Mouse (Mus musculus): ENCODE data around the gene Ttll5. TPM values are rescaled to one million over a fixed set of nuclear protein-coding genes. Genes with fewer than 3 reads are reported as not detected.
A peak's percentile ranks its signal among the peaks of the same experiment; 100 is the strongest.

Ttll5 gene
- total and polyA plus RNA-seq, 3 experiments: 17.9 to 59.1 (median 40.6) TPM

DNA sequence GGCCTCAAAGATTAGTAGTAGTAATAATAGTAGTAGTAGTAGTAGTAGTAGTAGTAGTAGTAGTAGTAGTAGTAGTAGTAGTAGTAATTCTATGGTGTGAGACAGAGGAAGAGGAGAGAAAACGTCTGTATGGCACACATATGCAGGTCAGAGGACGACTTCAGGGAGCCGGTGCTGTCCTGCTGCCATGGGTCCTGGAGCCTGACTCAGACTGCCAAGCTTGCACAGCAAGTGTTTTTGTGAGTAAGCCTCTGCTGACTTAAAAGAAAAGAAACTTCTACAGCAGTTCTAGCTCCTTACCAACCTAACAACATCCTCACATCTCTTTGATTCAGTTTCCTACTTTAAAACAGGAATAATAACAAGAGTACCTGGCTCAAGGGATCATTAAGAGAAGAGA, 190.2 kb downstream of the Ttll5 start:
- TF ChIP-seq CTCF (IDR thresholded peaks at IDR 0.05; ENCODE audit: low read depth, low read length) (no peak), POLR2AphosphoS5 (IDR thresholded peaks at IDR 0.05; ENCODE audit: insufficient replicate concordance, low read depth, low read length) (no peak), GATA2 (IDR thresholded peaks at IDR 0.05; ENCODE audit: borderline replicate concordance, low read depth, low read length) (no peak), GATA1 (IDR thresholded peaks at IDR 0.05; ENCODE audit: borderline replicate concordance, low read length) (no peak), TAL1 (conservative IDR thresholded peaks at IDR 0.05; ENCODE audit: low read depth, low read length) (no peak)
- Histone ChIP-seq H3K27me3 (ENCODE audit: insufficient read depth, low read length) (no peaks in the 10 kb centered on the region), H3K4me1 (ENCODE audit: insufficient read depth, low read depth, low read length) (no peaks in the 10 kb centered on the region), H3K9me3 (replicated peaks) (no peaks in the 10 kb centered on the region), H3K4me3 (ENCODE audit: low read depth, low read length) (no peak overlapping the region), H3K36me3 (replicated peaks) (peaks cover 56% of the 10 kb centered on the region)
- DNase-seq (ENCODE audit: low spot score): no peak
- no peak for ATAC-seq (ENCODE audit: extremely low read depth, insufficient number of reproducible peaks, low FRiP score, poor library complexity, severe bottlenecking)

DNA sequence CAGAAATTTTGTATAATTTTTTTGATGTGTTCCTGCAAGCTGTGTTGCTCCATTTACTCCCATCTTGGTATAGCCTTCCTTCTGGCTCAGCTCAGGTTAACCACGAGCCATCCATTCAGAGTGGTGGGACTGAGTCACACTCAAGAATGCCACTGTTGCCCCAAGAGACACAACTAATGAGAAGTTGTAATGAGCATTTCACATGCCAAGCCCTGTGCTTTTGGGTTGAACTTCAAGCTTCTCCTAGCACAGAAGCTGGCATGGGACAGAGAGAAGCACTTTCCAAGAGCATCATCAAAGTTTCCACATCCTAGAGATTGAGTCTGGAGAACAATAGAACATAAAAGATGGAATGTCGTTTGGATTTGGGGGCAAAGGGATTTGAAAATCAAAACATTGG, 190.7 kb downstream of the Ttll5 start:
- Histone ChIP-seq H3K9me3 (replicated peaks) (no peaks in the 10 kb centered on the region), H3K4me1 (ENCODE audit: insufficient read depth, low read depth, low read length) (no peaks in the 10 kb centered on the region), H3K27me3 (ENCODE audit: insufficient read depth, low read length) (no peaks in the 10 kb centered on the region), H3K4me3 (ENCODE audit: low read depth, low read length) (no peak overlapping the region), H3K36me3 (replicated peaks) (peaks cover 58% of the 10 kb centered on the region)
- no peak for ATAC-seq (ENCODE audit: extremely low read depth, insufficient number of reproducible peaks, low FRiP score, poor library complexity, severe bottlenecking)
- no peak for TF ChIP-seq TAL1 (conservative IDR thresholded peaks at IDR 0.05; ENCODE audit: low read depth, low read length)
- TF ChIP-seq CTCF (IDR thresholded peaks at IDR 0.05; ENCODE audit: low read depth, low read length): no peak
- no peak for TF ChIP-seq POLR2AphosphoS5 (IDR thresholded peaks at IDR 0.05; ENCODE audit: insufficient replicate concordance, low read depth, low read length)
- no peak for DNase-seq (ENCODE audit: low spot score)

DNA sequence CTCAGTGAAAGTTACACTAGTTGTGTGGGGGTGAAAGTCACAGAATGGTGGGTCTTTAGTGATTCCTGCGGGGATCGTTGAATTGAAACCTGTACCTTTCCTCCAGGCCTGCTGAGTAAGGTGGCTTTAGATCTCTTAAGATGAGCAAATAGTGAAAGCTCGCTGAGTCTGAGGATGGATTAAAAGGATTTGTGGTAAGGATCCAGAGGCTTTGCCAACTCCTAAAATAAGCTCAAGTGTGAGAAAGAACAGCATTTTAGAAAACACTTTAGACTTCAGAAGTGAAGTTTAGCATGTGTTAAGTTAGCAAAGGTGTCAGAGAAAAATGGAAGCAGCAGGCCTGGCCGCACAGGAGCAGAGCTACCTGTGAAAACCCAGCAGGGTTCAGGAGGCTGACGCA, 192.9 kb downstream of the Ttll5 start:
- TF ChIP-seq GATA1 (IDR thresholded peaks at IDR 0.05; ENCODE audit: borderline replicate concordance, low read length): no peak
- TF ChIP-seq CTCF (IDR thresholded peaks at IDR 0.05; ENCODE audit: low read depth, low read length): no peak
- no peak for TF ChIP-seq POLR2AphosphoS5 (IDR thresholded peaks at IDR 0.05; ENCODE audit: insufficient replicate concordance, low read depth, low read length)
- no peak for TF ChIP-seq TAL1 (conservative IDR thresholded peaks at IDR 0.05; ENCODE audit: low read depth, low read length)
- no peak for TF ChIP-seq GATA2 (IDR thresholded peaks at IDR 0.05; ENCODE audit: borderline replicate concordance, low read depth, low read length)
- Histone ChIP-seq H3K9me3 (replicated peaks) (no peaks in the 10 kb centered on the region), H3K27me3 (ENCODE audit: insufficient read depth, low read length) (no peaks in the 10 kb centered on the region), H3K4me3 (ENCODE audit: low read depth, low read length) (no peak overlapping the region), H3K36me3 (replicated peaks) (peaks cover 68% of the 10 kb centered on the region), H3K4me1 (ENCODE audit: insufficient read depth, low read depth, low read length) (peaks cover 3% of the 10 kb centered on the region)
- ATAC-seq (ENCODE audit: extremely low read depth, insufficient number of reproducible peaks, low FRiP score, poor library complexity, severe bottlenecking): no peak
- no peak for DNase-seq (ENCODE audit: low spot score)

DNA sequence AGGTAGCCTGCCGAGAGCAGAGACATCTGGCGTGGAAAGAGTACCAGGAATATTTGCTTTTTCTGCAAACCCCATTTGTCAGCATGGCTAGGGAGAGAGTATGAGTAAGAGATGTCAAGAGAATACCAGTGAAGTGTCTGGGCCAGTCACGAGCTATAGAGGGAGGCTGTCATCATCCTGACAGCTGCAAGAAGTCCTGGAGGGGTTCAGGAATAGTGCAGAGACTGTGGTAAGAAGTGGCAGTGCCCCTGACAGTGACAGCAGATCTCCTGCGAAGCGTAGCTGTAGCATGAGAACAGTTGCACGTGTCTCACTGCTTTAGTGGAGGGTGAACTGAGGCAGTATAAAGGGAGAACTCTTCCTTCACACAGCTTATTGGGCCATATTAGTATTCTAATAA, 197.1 kb downstream of the Ttll5 start:
- no peak for TF ChIP-seq GATA2 (IDR thresholded peaks at IDR 0.05; ENCODE audit: borderline replicate concordance, low read depth, low read length)
- TF ChIP-seq CTCF (IDR thresholded peaks at IDR 0.05; ENCODE audit: low read depth, low read length): no peak
- TF ChIP-seq POLR2AphosphoS5 (IDR thresholded peaks at IDR 0.05; ENCODE audit: insufficient replicate concordance, low read depth, low read length): no peak
- TF ChIP-seq GATA1 (IDR thresholded peaks at IDR 0.05; ENCODE audit: borderline replicate concordance, low read length): no peak
- no peak for TF ChIP-seq TAL1 (conservative IDR thresholded peaks at IDR 0.05; ENCODE audit: low read depth, low read length)
- no peak for DNase-seq (ENCODE audit: low spot score)
- no peak for ATAC-seq (ENCODE audit: extremely low read depth, insufficient number of reproducible peaks, low FRiP score, poor library complexity, severe bottlenecking)
- Histone ChIP-seq H3K27me3 (ENCODE audit: insufficient read depth, low read length) (no peaks in the 10 kb centered on the region), H3K9me3 (replicated peaks) (no peaks in the 10 kb centered on the region), H3K4me3 (ENCODE audit: low read depth, low read length) (no peak overlapping the region), H3K4me1 (ENCODE audit: insufficient read depth, low read depth, low read length) (peaks cover 22% of the 10 kb centered on the region), H3K36me3 (replicated peaks) (peaks cover 68% of the 10 kb centered on the region)

DNA sequence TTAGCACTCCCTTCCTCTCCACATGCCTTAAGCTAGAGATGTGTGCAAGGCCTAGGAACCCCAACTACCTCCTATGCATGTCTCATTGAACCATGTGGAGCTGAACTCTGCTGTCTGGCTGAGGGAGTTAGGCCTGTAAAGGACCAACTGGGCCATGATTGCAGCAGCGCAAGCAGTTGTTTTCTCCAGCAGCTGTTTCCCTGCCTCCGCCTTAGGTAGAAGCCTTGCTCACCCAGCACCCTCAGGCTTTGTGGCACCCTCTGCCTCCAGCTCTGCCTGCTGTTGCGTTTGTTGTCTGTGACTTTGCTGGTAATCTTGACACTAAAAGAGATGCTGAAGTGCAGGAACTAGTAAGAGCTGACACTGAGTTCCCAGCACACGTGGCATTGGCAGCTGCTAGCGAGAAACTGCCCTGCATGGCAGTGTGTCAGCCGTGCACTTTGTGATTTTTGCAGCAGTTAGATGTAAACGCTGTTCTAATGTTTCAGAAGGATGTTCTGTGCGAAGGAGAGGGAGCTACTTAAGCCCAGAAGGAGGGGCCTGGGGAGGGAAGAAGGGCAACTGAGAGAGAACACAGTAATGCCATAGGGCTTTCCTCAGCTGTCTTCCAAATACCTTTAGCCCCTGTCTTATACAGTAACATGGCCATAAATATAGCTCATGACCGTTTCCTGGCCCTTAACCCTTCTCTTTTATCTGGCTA, 198.0 kb downstream of the Ttll5 start:
- H3K9me3 ChIP-seq (replicated peaks): no peaks in the 10 kb centered on the region
- H3K4me3 ChIP-seq (ENCODE audit: low read depth, low read length): no peak overlapping the region
- H3K27me3 ChIP-seq (ENCODE audit: insufficient read depth, low read length): no peaks in the 10 kb centered on the region
- peaks cover 26% of the 10 kb centered on the region for H3K4me1 ChIP-seq (ENCODE audit: insufficient read depth, low read depth, low read length)
- H3K36me3 ChIP-seq (replicated peaks): peaks cover 70% of the 10 kb centered on the region
- DNase-seq (ENCODE audit: low spot score): no peak
- TF ChIP-seq POLR2AphosphoS5 (IDR thresholded peaks at IDR 0.05; ENCODE audit: insufficient replicate concordance, low read depth, low read length) (no peak), GATA1 (IDR thresholded peaks at IDR 0.05; ENCODE audit: borderline replicate concordance, low read length) (no peak), TAL1 (conservative IDR thresholded peaks at IDR 0.05; ENCODE audit: low read depth, low read length) (no peak), CTCF (IDR thresholded peaks at IDR 0.05; ENCODE audit: low read depth, low read length) (no peak), GATA2 (IDR thresholded peaks at IDR 0.05; ENCODE audit: borderline replicate concordance, low read depth, low read length) (no peak)
- no peak for ATAC-seq (ENCODE audit: extremely low read depth, insufficient number of reproducible peaks, low FRiP score, poor library complexity, severe bottlenecking)

DNA sequence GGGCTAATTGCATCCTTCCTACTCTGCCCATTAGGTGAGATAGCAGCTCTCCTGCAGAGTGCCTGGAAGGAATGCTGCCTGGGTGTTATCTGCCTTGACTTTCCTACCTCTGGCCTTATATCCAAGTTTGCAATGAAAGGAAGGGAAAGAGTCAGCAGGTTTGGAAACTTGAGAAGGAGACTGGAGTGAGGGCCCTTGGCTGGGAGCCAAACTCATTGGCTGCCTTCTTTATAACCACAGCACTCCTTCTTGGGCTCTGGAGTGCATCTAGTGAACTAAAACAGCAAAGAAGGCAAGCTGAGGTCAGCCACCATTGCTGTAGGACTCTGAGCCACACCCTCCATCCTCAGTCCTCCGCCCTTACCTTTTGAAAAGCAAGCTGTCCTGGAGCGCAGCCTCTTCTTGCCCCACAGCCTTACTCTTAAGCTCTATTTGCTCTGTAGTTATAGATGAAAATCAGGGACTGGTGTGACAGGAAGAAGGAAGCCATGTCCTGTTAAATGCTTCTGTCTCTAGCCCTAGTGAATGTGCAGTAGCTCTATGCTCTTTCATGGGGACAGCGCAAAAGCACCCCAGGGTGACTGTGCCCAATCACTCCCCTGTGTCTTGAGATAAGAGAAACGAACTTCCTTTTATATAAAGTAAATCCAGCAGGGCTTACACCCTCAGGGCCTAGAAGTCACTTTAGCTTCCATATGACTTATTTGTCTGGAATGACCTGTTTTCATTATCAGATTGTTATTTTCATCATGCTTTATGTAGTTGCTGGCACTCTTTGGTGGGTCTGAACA, 198.8 kb downstream of the Ttll5 start:
- DNase-seq (ENCODE audit: low spot score) (peak; percentile 30), ATAC-seq (ENCODE audit: extremely low read depth, insufficient number of reproducible peaks, low FRiP score, poor library complexity, severe bottlenecking) (peak; percentile 52)
- peaks cover 75% of the 10 kb centered on the region for H3K36me3 ChIP-seq (replicated peaks)
- no peak overlapping the region for H3K4me3 ChIP-seq (ENCODE audit: low read depth, low read length)
- H3K4me1 ChIP-seq (ENCODE audit: insufficient read depth, low read depth, low read length): peaks cover 29% of the 10 kb centered on the region
- no peak for TF ChIP-seq POLR2AphosphoS5 (IDR thresholded peaks at IDR 0.05; ENCODE audit: insufficient replicate concordance, low read depth, low read length)
- no peak for TF ChIP-seq GATA1 (IDR thresholded peaks at IDR 0.05; ENCODE audit: borderline replicate concordance, low read length)
- no peak for TF ChIP-seq TAL1 (conservative IDR thresholded peaks at IDR 0.05; ENCODE audit: low read depth, low read length)
- no peak for TF ChIP-seq CTCF (IDR thresholded peaks at IDR 0.05; ENCODE audit: low read depth, low read length)
- TF ChIP-seq GATA2 (IDR thresholded peaks at IDR 0.05; ENCODE audit: borderline replicate concordance, low read depth, low read length): no peak
- H3K9me3 ChIP-seq (replicated peaks): no peaks in the 10 kb centered on the region
- no peaks in the 10 kb centered on the region for H3K27me3 ChIP-seq (ENCODE audit: insufficient read depth, low read length)
